Mouse (Mus musculus) C2C12 (cell line): ENCODE data around the gene Pawr. TPM values are rescaled to one million over a fixed set of nuclear protein-coding genes. Genes with fewer than 3 reads are reported as not detected.
"Not testable (repeated sequence)": the region's sequence is repeated elsewhere in the genome, so short reads cannot be mapped to it uniquely, and the experiment has no call there.

Experiments
- H3K27me3 ChIP-seq: one replicate; pipeline ENCODE4 v1.6.1; 2011; ENCODE audit not compliant: control insufficient read depth, insufficient read depth, insufficient read length
- H3K36me3 ChIP-seq: one replicate; pipeline ENCODE4 v1.6.1; 2011; ENCODE audit not compliant: control insufficient read depth, insufficient read depth
- H3K4me3 ChIP-seq: one replicate; pipeline ENCODE4 v1.5.1; 2011; ENCODE audit warnings: mild to moderate bottlenecking, control low read depth; ENCODE audit not compliant: poor library complexity, insufficient read depth, severe bottlenecking
- H3K79me2 ChIP-seq: one replicate; pipeline ENCODE4 v1.6.1; 2011; ENCODE audit not compliant: control insufficient read depth, insufficient read depth
- H3K79me3 ChIP-seq: one replicate; pipeline ENCODE4 v1.6.1; 2011; ENCODE audit warnings: low read depth, control low read depth
- H3ac ChIP-seq: one replicate; pipeline ENCODE3; 2011; ENCODE audit warnings: low read depth; ENCODE audit not compliant: control insufficient read depth, insufficient read length
- CEBPB ChIP-seq: IDR thresholded peaks from one replicate; pipeline ENCODE4 v1.6.1; 2011; ENCODE audit warnings: low read depth, mild to moderate bottlenecking, control low read depth, moderate library complexity
- CTCF ChIP-seq: IDR thresholded peaks from one replicate; pipeline ENCODE4 v1.5.1; 2011; ENCODE audit not compliant: control insufficient read depth, insufficient read depth, insufficient read length
- FOSL1 ChIP-seq: IDR thresholded peaks from one replicate; pipeline ENCODE4 v1.8.0; 2011; ENCODE audit warnings: mild to moderate bottlenecking, low read length; ENCODE audit not compliant: poor library complexity, insufficient read depth, severe bottlenecking
- MAX ChIP-seq: IDR thresholded peaks from one replicate; pipeline ENCODE4 v1.6.1; 2011; ENCODE audit warnings: mild to moderate bottlenecking, control low read depth
- MYOD1 ChIP-seq: IDR thresholded peaks from one replicate; pipeline ENCODE4 v1.6.1; 2011; ENCODE audit warnings: low read depth; ENCODE audit not compliant: control insufficient read depth, insufficient read length
- MYOG ChIP-seq: IDR thresholded peaks from one replicate; pipeline ENCODE4 v1.6.1; 2011; ENCODE audit not compliant: control insufficient read depth, insufficient read length; ENCODE audit errors: extremely low read depth
- USF1 ChIP-seq: IDR thresholded peaks from one replicate; pipeline ENCODE4 v1.6.1; 2011; ENCODE audit warnings: low read depth, mild to moderate bottlenecking, control low read depth, moderate library complexity
- polyA plus RNA-seq: library from polyadenylated mRNA; unstranded; fragments of >200 nt; fragmentation: generic; extraction: Trizol; gene quantifications from one replicate; pipeline ENCODE4 v1.2.1, GENCODE M21; 2012; ENCODE audit warnings: missing spikeins

The Pawr gene
- polyA plus RNA-seq, 1 experiment, result 4.2 TPM

DNA sequence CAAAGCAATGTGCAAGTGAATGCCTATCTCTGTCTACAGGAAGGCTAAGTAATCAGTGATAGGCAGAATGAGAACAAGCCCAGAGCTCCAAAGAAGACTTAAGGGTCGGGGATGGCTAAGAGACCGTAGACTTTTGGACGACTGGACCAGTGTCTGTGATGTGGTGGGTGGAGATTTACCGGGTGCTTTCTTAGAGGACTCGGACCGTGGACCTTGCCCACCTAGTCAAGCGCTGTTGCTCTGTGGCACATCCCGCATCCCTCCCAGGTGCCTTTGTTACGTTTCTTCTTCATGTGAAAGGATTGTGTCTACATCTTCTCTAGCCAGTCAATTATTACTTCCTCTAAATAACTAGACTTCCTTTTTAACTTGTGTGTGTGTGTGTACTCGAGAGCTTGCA, 98.6 kb downstream of the Pawr start:
- no peaks in the 10 kb centered on the region for H3K36me3 ChIP-seq
- no peaks in the 10 kb centered on the region for H3K79me3 ChIP-seq
- no peak overlapping the region for H3ac ChIP-seq
- no peaks in the 10 kb centered on the region for H3K79me2 ChIP-seq
- H3K4me3 ChIP-seq, result no peak overlapping the region
- TF ChIP-seq USF1 (no peak), MAX (no peak), FOSL1 (no peak), CEBPB (no peak), MYOD1 (no peak), MYOG (no peak), CTCF (no peak)
- no peaks in the 10 kb centered on the region for H3K27me3 ChIP-seq

DNA sequence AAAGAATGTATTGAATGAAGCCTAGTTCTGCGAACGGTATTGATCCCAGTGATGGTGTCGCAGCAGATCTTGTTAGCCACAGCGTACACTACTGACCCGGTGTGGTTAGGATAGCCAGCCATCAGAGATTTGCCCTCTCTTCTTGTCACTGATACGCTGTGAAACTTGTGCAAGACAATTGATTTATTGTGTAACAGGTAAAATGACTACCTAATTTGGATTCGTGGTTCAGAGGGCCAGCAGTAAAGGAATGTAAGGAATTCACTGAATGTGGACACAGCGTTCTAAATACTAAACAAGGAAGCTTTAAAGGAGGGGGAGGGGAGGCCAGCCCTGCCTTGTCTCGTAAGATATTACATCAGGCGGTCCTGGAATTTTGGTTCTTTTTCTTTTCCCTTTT, 100.3 kb downstream of the Pawr start:
- no peaks in the 10 kb centered on the region for H3K79me3 ChIP-seq
- TF ChIP-seq CEBPB (peak; percentile 65), CTCF (no peak), MAX (no peak), MYOG (no peak)
- no peaks in the 10 kb centered on the region for H3K27me3 ChIP-seq
- H3K79me2 ChIP-seq, result no peaks in the 10 kb centered on the region
- no peak overlapping the region for H3ac ChIP-seq
- no peak overlapping the region for H3K4me3 ChIP-seq
- no peaks in the 10 kb centered on the region for H3K36me3 ChIP-seq

DNA sequence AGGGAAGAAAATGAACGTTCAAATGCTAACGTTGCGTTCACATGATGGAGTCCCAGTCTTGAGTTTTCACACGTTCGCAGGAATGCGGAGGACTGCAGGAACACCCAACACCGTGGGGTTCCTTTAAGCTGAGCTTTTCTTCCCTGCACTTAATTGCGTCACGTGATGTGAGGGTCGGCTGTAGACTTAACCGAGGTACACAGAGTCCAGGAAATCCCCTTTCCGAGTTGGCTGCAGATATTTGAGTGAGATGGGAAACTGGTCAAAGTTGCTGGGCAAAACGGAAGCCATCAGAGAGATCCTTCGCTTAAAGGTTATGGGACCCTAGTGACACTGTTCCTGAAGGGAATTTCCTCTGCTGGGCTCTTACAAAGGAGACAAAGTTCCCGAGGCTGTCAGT, 102.1 kb downstream of the Pawr start:
- no peak overlapping the region for H3ac ChIP-seq
- no peak overlapping the region for H3K4me3 ChIP-seq
- H3K79me2 ChIP-seq, result no peaks in the 10 kb centered on the region
- no peaks in the 10 kb centered on the region for H3K27me3 ChIP-seq
- H3K79me3 ChIP-seq, result no peaks in the 10 kb centered on the region
- TF ChIP-seq FOSL1, result no peak
- TF ChIP-seq USF1, result no peak
- TF ChIP-seq MYOG, result no peak
- no peak for TF ChIP-seq MAX
- TF ChIP-seq CTCF, result no peak
- no peak for TF ChIP-seq MYOD1
- no peak for TF ChIP-seq CEBPB
- H3K36me3 ChIP-seq, result no peaks in the 10 kb centered on the region

DNA sequence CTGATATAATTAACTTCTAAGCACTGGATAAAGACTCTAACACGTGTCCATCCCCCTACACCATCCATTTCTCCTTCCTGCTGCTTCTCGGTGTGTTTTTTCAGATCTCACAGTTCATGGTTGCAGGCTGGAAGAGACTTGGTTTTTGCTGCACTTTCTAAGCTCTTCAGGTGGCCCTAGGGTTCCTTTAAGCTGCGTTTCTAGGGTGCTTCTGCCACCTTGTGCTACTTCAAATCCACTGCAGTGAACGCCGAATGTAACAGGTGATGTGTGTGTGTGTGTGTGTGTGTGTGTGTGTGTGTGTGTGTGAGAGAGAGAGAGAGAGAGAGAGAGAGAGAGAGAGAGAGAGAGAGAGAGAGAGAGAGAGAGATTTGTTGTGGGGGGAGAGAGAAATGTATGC, 103.7 kb downstream of the Pawr start:
- no peaks in the 10 kb centered on the region for H3K79me3 ChIP-seq
- H3ac ChIP-seq, result no peak overlapping the region
- H3K36me3 ChIP-seq, result no peaks in the 10 kb centered on the region
- no peak for TF ChIP-seq MAX
- no peak for TF ChIP-seq FOSL1
- TF ChIP-seq CTCF, result peak; percentile 10
- TF ChIP-seq CEBPB, result no peak
- no peak for TF ChIP-seq MYOG
- TF ChIP-seq MYOD1, result no peak
- H3K27me3 ChIP-seq, result no peaks in the 10 kb centered on the region
- H3K4me3 ChIP-seq, result no peak overlapping the region
- H3K79me2 ChIP-seq, result no peaks in the 10 kb centered on the region

DNA sequence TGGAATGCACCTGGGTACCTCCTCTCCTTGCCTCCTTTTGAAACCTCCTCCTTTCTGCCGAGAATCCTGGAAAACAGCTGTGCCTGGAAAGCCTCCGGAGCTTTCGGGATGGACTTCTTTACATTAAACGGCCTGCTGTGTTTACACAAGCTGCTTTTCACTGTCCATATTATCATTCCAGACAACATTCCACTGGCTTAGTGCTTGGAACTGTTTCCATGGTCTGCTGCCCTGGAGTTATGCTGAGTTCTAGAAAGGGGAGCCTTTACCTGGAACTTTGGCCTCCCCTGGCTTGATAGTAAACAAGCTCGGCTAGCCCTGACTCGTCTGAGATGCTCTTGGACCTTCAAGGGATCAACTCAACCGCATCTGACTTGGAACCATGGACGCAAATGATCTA, 104.4 kb downstream of the Pawr start:
- Histone ChIP-seq H3K36me3 (no peaks in the 10 kb centered on the region), H3K27me3 (no peaks in the 10 kb centered on the region), H3K79me3 (no peaks in the 10 kb centered on the region), H3ac (no peak overlapping the region), H3K4me3 (no peak overlapping the region), H3K79me2 (no peaks in the 10 kb centered on the region)
- TF ChIP-seq MAX (no peak), MYOG (no peak), FOSL1 (no peak), USF1 (no peak), CEBPB (no peak), MYOD1 (no peak), CTCF (no peak)

DNA sequence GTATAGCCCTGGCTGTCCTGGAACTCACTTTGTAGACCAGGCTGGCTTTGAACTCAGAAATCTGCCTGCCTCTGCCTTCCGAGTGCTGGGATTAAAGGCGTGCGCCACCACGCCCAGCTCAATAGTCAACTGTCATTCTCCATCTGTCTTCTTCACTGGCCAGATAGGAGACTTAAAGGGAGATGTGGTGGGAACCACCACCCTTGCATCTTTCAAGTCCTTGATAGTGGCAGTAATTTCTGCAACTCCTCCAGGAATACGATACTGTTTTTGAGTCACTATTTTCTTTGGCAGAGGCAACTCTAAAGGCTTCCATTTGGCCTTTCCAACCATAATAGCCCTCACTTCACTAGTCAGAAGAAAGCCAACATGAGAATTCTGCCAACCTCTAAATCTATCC, 108.3 kb downstream of the Pawr start:
- not testable (repeated sequence) for H3K79me3 ChIP-seq, H3K4me3 ChIP-seq, H3K27me3 ChIP-seq, H3ac ChIP-seq, H3K79me2 ChIP-seq, H3K36me3 ChIP-seq
